Mouse (Mus musculus) bone marrow macrophage, adult 2 months (primary cell): ENCODE results near the gene Pdlim5. TPM values are rescaled to one million over a fixed set of nuclear protein-coding genes. Genes with fewer than 3 reads are reported as not detected.

Experiments
- H3K27ac ChIP-seq: 2 replicates; pipeline ENCODE4 v1.5.1; 2012; ENCODE audit warnings: low read depth, low read length; ENCODE audit not compliant: insufficient read depth
- H3K4me1 ChIP-seq: 2 replicates; pipeline ENCODE4 v1.6.1; 2012; ENCODE audit warnings: low read length; ENCODE audit not compliant: control insufficient read depth, insufficient read depth
- H3K4me3 ChIP-seq: 2 replicates; pipeline ENCODE4 v1.5.1; 2012; ENCODE audit warnings: mild to moderate bottlenecking, low read length, moderate library complexity; ENCODE audit not compliant: insufficient read depth
- CTCF ChIP-seq: IDR thresholded peaks from 2 replicates; pipeline ENCODE4 v1.5.1; 2012; ENCODE audit warnings: low read depth, mild to moderate bottlenecking, low read length, moderate library complexity
- POLR2A ChIP-seq: IDR thresholded peaks from 2 replicates; pipeline ENCODE4 v1.6.1; 2012; ENCODE audit warnings: mild to moderate bottlenecking, low read depth, low read length, borderline replicate concordance
- polyA plus RNA-seq: library from polyadenylated mRNA; stranded (reverse); fragments of >200 nt; gene quantifications from 2 replicates; pipeline ENCODE4 v1.2.4, GENCODE M21; 2012; ENCODE audit not compliant: missing spikeins, insufficient read depth, insufficient read length

The Pdlim5 gene
- polyA plus RNA-seq, 1 experiment: 64.9 TPM

DNA sequence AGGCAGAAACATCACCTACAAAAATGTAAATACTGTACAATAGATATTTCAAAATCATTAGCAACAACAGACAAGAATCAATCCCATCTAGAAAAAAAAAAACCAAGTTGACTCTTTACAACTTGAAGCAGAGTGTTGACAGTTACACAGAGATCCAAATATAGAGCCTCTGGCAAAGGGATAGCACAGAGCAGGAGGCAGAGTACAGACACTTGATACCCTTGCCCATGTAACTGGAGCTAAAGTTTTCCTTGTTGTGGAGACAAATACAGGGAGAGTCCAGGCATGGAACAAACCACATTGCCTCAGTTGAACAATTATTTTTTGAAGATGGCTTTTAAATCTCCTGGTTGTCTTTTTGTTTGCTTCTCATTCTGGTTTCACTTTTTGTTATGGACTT, 15.4 kb upstream of the Pdlim5 start:
- no peak for TF ChIP-seq CTCF
- TF ChIP-seq POLR2A: no peak
- Histone ChIP-seq H3K4me3 (no peak overlapping the region), H3K27ac (no peak overlapping the region), H3K4me1 (no peaks in the 10 kb centered on the region)

DNA sequence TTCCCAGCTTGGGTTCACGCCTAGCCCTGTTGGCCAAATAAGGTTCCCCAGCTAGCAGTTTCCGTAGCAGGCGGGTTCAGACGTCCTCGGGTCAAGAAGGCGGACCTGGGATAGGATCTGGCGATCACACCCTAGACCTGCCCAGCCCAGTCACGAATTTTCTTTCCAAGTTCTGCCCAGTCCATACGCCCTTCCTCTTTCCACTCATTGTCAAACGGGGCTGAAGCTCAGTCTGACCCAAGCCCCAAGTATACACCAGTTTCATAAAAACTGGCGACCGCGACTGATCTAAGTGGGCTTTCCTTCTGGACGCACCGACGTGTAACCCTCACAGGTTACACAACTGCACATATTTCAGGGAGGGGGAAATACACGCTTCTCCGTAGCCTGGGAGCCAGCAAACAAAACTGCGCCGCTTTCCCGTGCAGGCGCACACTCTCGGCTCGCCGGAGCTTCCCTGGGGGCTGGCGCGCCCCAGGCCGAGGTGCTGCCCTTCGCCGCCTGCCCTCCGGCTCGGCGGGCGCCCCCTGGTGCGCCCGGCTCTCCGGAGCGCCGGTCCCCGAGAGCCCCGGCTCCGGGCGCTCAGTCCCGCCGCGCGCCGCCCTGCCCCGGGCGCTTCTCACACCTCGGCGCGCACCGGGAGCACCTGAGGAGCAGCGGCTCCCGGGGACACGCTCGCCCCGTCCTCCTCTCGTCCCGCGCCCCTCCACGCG, 544 bp downstream of the Pdlim5 start:
- TF ChIP-seq POLR2A: no peak
- TF ChIP-seq CTCF: no peak

DNA sequence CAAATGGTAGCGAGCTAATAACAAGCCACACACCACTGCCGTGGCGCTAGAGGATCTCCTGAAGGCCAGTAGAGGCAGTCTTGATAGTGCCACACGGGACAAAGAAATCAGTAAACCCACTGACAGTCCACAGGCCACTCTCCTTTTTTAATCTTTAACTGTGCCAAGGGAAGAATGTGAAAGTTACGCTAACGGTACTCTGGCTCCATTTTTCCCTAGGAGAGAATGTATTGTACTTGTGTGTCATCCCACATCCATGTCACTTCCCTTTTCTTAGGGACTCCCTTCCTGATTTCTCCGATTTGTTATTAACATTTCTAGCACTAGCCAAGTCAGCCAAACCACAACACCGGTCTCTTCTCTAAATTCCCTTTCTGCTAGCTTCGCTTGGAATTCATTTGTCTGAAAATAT, 1.5 kb downstream of the Pdlim5 start:
- TF ChIP-seq POLR2A (no peak), CTCF (no peak)
- Histone ChIP-seq H3K4me1 (peaks cover 5% of the 10 kb centered on the region), H3K27ac (peak overlapping the region; percentile 86), H3K4me3 (peak overlapping the region; percentile 91)

More for the DNA sequence above, 544 bp downstream of the Pdlim5 start:
- H3K27ac ChIP-seq: peak overlapping the region; percentile 86
- peak overlapping the region; percentile 91 for H3K4me3 ChIP-seq
- H3K4me1 ChIP-seq: peaks cover 5% of the 10 kb centered on the region

DNA sequence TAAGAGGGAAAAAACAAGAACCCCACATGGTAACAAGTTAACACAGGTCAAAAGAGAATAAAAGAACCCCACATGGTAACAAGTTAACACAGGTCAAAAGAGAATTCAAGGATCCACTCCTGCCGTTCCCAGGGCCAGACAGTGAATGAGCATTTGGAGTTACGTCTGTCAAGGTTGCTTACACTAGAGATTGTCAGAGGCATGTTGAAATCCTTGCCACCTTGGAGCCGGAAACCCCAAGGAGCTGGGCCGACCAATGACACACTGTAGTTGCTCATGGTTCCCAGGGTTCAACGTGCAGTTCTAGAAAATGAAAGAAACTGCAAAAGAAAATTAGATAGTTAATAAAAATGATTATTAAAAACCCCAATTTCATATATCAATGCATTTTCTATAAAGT, 4.0 kb downstream of the Pdlim5 start:
- TF ChIP-seq CTCF (no peak), POLR2A (no peak)
- H3K27ac ChIP-seq: no peak overlapping the region
- H3K4me1 ChIP-seq: peaks cover 8% of the 10 kb centered on the region
- H3K4me3 ChIP-seq: no peak overlapping the region

DNA sequence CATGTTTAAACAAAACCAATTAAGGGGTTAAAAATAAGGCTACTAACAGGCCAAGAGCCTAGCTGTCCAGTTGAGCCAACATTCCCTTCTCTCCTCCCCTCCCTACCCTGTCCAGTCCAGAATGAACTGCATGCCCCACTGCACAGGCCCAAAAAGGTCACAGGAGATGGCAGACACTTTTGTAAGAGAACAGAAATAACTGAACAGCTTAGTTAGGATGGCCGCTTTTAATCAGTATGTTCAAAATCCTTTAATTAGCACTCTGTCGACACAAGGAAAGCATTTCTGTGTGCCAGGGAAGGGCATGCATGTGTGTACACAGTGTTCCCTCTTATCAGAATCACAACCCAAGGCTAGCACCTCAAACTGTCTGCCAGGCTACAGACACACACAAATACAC, 5.2 kb downstream of the Pdlim5 start:
- no peak overlapping the region for H3K27ac ChIP-seq
- no peak for TF ChIP-seq CTCF
- TF ChIP-seq POLR2A: no peak
- peaks cover 8% of the 10 kb centered on the region for H3K4me1 ChIP-seq
- no peak overlapping the region for H3K4me3 ChIP-seq

DNA sequence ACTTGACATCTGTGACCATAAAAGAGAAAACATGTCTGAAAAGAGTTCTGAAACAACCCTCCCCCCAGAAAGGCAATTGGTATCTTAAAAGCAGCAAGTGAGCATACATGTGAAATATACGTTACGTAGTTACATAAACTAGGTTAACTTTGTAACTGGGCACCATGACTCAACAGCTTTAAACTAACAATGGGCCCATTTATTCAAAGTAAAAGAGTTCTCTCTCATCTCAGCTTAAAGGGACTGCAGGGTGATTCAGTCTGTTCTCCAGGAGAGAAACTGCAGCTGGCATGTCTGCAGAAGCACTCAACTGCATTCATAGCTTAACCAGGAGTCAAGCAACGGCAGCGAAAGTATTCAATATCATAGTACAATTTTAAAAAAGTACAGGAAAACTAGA, 7.3 kb downstream of the Pdlim5 start:
- TF ChIP-seq CTCF (no peak), POLR2A (no peak)
- Histone ChIP-seq H3K4me1 (peaks cover 3% of the 10 kb centered on the region), H3K4me3 (no peak overlapping the region), H3K27ac (no peak overlapping the region)

DNA sequence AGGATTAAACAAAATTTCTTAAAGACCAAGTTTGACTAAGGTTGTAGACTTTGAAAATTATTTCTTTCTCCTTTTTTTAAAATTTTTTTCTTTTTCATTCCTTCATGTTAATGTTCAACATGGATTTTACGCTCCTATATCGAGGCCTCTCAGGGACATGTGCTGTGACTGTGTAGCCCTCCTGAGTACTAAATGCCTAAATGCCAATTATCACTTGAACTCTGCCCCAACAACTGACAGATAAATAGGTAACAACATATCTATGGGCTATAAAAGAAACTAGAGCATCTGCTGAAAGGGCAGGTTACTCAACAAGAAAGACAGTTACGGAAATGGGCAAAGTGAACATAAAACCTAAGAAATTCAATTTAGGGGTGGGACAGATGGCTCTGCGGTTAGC, 9.0 kb downstream of the Pdlim5 start:
- TF ChIP-seq POLR2A (no peak), CTCF (no peak)
- Histone ChIP-seq H3K4me3 (no peak overlapping the region), H3K4me1 (peaks cover 3% of the 10 kb centered on the region), H3K27ac (no peak overlapping the region)

DNA sequence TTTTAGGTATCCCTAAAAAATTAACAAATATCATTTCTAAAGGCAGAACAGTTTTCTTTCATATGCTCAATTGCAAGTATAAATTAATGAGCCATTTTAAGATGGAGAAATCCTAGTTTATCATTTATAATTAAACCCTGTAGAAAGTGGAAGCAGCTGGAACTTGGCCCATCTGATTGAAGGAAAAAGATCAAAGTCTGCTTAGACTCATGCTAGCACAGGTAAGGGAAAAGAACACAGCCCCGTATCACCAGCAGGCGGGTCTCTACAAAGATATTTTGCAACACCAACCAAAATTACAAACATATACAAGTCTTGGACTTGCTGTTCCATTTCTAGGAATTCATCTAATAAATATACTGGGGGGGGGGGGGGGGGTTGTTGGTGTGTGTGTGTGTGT, 9.8 kb downstream of the Pdlim5 start:
- H3K4me1 ChIP-seq: peaks cover 3% of the 10 kb centered on the region
- TF ChIP-seq CTCF (no peak), POLR2A (no peak)
- H3K27ac ChIP-seq: no peak overlapping the region
- no peak overlapping the region for H3K4me3 ChIP-seq

DNA sequence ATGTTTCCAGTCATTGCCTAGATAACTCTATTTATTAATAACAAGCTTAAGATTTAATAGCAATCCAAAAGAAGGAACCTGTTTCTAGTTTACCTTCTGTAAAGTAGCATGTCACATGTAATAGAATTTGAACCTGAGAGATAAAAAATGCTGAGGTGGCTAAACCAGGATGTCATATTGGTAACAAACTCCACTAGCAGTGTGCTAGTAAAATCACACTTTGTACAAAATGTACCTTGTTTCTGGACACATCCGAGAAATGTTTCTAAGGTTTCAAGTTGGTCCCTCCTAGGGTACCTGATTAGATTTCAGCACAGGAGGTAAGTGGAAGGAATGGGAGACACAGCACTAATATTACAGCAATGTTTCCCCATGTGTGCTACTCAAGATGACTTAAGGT, 18.9 kb downstream of the Pdlim5 start:
- TF ChIP-seq POLR2A (no peak), CTCF (no peak)
- Histone ChIP-seq H3K27ac (no peak overlapping the region), H3K4me3 (no peak overlapping the region), H3K4me1 (no peaks in the 10 kb centered on the region)

DNA sequence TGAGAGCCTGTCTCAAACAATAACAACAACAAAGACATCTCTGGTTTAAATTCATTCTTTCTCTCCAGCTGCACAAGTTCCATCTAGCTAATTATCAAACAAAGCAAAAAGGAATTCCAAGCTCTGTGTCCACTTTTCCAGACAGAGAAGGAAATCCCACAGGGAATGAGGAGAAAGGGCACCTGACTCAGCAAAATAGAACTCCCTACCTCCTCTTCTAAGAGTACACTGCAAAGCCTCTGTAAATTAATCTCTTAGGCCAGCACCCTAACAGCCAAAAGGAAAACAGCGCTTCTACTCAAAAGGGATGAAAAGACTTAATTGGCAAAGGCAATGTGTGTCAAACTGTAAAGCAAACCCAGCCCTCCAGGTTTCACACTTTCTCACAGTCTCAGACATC, 20.4 kb downstream of the Pdlim5 start:
- TF ChIP-seq POLR2A: no peak
- TF ChIP-seq CTCF: no peak

More for the DNA sequence above, 20.4 kb downstream of the Pdlim5 start:
- Histone ChIP-seq H3K4me1 (no peaks in the 10 kb centered on the region), H3K4me3 (no peak overlapping the region), H3K27ac (no peak overlapping the region)
